Mouse (Mus musculus): Measurements from ENCODE around the gene Cabp4.
"Not testable (repeated sequence)": the region's sequence is repeated elsewhere in the genome, so short reads cannot be mapped to it uniquely, and the experiment has no call there.

The Cabp4 gene

GRCm38 (mm10) chr19:4146366-4147021 is 2.7 kb upstream of the Cabp4 start:
- DNase-seq = no peak

GRCm38 (mm10) chr19:4145936-4146335 is 2.1 kb upstream of the Cabp4 start:
- DNase-seq = no peak

DNA sequence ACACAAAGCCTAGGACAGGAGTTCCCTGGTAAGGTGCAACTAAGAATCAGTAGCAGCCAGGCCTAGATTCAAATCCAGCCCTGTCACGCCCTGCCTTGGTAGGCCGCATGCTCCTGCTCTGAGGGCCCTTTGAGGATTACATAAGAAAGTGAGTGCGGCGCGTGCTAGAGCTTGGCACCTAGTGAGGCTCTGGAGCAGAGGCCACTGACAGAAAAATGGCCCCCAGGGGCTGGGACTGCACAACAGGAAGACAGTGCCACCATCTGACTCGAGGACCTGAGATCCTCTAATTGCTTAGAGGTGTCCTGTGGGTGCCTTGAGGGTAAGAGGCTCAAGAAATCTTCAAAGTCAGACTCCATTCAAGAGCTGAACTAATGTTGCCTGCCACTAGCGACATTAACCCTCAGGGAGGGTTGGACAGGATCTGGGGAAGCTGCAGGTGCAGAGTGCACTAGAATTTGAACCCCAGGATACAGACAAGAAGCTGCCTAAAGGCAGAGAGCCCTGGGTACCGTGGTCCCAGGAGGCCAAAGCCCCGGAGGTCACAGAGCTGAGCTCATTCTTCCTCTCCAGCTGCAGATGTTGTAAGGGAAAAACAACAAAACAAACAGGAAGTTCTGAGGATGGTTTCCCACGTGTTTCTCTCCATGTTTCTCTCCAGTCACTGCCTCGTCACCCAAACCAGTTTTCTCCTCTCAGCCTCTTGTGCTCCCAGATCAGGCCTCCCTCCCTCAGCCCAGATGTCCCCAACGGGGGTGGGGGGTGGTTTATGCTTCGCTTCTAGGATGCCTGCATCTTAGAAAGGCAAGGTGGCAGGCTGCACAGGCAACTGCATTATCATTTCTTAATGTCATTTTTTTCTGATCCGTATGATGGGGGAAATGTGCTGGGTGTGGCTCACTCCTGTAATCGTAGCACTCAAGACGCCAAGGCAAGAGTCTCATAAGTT is 991 bp upstream of the Cabp4 start:
- DNase-seq = no peak

GRCm38 (mm10) chr19:4142416-4143173 is 1.2 kb downstream of the Cabp4 start:
- no peak for DNase-seq

GRCm38 (mm10) chr19:4140147-4140546 is 3.7 kb downstream of the Cabp4 start:
- no peak for DNase-seq

GRCm38 (mm10) chr19:4139446-4139845 is 4.4 kb downstream of the Cabp4 start, which contains the start of gene Gpr152:
Gene Gpr152 (plus strand): TSS chr19:4139787.
- DNase-seq = no peak

GRCm38 (mm10) chr19:4137913-4138312 is 5.9 kb downstream of the Cabp4 start:
- no peak for DNase-seq

GRCm38 (mm10) chr19:4136463-4136862 is 7.4 kb downstream of the Cabp4 start:
- no peak for DNase-seq

- DNase-seq = not testable (repeated sequence)
Measured at GRCm38 (mm10) chr19:4135963-4136345, 7.9 kb downstream of the Cabp4 start.

- DNase-seq = not testable (repeated sequence)
Measured at GRCm38 (mm10) chr19:4135229-4135962, 8.4 kb downstream of the Cabp4 start.

DNA sequence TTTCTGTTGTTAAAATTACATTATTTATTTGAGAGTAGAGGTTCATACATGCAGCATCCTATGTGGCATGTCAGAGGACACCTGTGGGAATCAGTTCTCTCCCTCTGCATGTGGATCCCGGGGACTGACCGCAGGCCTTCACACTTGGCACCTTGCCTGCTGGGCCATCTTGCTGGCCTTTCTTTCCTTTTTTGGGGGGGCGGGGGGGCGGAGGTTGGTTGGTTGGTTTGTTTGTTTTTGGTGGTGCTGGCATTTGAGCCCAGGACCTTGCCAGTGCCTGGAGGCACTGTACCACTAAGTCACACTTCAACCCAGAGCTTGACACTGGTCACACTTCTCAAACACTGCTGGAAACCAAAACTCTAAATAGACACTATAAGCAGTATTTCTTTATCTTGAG is 9.5 kb downstream of the Cabp4 start:
- DNase-seq = no peak

GRCm38 (mm10) chr19:4131768-4132167 is 12.1 kb downstream of the Cabp4 start:
- DNase-seq = no peak

GRCm38 (mm10) chr19:4131075-4131474 is 12.8 kb downstream of the Cabp4 start:
- DNase-seq = no peak

DNA sequence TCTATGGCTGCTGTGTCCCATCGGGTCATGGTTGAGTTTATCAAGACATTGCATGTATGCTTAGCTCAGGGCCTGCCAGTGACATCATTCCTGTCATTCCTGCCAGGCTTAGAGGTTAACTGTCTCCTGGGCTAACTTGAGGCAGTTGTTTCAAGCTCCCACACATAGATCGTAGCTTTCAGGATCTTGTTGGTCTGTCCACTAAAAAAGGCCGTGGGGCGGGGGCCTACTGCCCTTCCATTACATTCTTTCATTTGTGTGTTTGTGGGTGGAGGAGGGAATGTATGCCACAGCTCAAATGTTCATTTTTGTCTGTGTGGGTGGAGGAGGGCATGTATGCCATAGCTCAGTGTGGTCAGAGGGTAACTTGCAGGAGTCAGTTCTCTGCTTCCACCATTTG is 13.7 kb downstream of the Cabp4 start:
- DNase-seq = no peak

- DNase-seq = no peak
Measured at GRCm38 (mm10) chr19:4129462-4129861, 14.4 kb downstream of the Cabp4 start.

DNA sequence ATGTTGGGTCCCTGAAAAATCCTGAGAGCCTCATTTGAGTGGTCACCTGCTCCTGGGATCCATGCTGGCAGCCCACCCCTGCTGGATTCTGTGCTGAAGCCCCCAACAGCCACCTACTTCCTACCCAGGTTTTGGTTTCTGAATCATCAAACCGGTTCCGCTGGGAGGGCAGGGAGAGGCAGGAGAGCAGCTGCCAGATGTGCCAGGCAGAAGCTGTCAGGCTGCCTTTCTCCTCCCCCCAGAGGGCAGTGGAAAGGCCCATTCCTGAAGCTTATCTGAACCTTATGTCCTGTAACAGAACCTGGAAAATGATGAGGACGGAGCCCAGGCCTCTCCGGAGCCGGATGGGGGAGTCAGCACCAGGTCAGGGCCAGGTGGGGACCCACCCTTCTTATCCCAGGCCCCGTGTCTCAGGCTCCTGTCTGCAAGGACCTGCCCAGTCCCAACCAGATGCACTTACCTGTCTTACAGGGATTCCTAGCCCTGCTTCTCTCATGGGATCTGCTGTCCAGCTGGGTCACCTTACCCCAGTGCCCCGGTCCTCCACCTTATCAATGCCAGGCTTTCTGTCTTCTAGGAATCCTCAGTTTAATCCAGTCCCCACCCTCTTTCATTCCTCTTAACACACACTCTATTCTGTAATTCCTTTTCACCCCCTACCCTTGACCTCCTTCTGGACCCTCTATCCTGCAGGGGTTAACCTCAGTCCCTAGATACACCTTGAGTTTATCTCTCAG is 16.9 kb downstream of the Cabp4 start:
- peak; percentile 60 for DNase-seq

GRCm38 (mm10) chr19:4125741-4126696 is 17.8 kb downstream of the Cabp4 start, which contains the start of gene Aip:
Gene Aip (minus strand): TSS chr19:4125858.
- peak; percentile 98 for DNase-seq

GRCm38 (mm10) chr19:4125268-4125667 is 18.6 kb downstream of the Cabp4 start:
- DNase-seq = peak; percentile 71

- DNase-seq = no peak
Measured at GRCm38 (mm10) chr19:4124432-4124831, 19.4 kb downstream of the Cabp4 start.

Data from cerebellum, adult 9-10 months (tissue).